Mouse (Mus musculus) lung, postnatal 0 days (tissue): ENCODE measurements around the gene Icos.

Experiments used
- CTCF ChIP-seq: IDR thresholded peaks from 2 replicates; pipeline ENCODE4 v1.5.1; 2016; ENCODE audit warnings: antibody characterized with exemption, mild to moderate bottlenecking
- EP300 ChIP-seq: IDR thresholded peaks from 2 replicates; pipeline ENCODE4 v1.6.1; 2016; ENCODE audit warnings: antibody characterized with exemption, mild to moderate bottlenecking, control low read depth

- TF ChIP-seq CTCF (peak; percentile 35), EP300 (no peak)
Observed at GRCm38 (mm10) chr1:60962095-60962494, 15.6 kb upstream of the Icos start.
